Mouse (Mus musculus) forebrain, embryonic 13.5 days (tissue): ENCODE data around the gene Terb1. TPM values are rescaled to one million over a fixed set of nuclear protein-coding genes. Genes with fewer than 3 reads are reported as not detected.

ENCODE experiments used
- ATAC-seq: fragments of 200-750 bp; cut with Nextera tagmentation; 2 replicates; pipeline ENCODE4 v1.8.0; 2017
- H3K27ac ChIP-seq: fragments of 300-500 bp; sonication (generic); 2 replicates; pipeline ENCODE4 v1.5.1; 2015; ENCODE audit warnings: inconsistent platforms, mild to moderate bottlenecking, moderate library complexity
- H3K27me3 ChIP-seq: fragments of 300-500 bp; sonication (generic); 2 replicates; pipeline ENCODE4 v1.6.1; 2015; ENCODE audit warnings: mild to moderate bottlenecking, inconsistent platforms
- H3K36me3 ChIP-seq: fragments of 300-500 bp; sonication (generic); 2 replicates; pipeline ENCODE4 v1.6.1; 2015; ENCODE audit warnings: mild to moderate bottlenecking, inconsistent platforms; ENCODE audit not compliant: poor library complexity, severe bottlenecking
- H3K4me1 ChIP-seq: fragments of 300-500 bp; sonication (generic); 2 replicates; pipeline ENCODE4 v1.6.1; 2015; ENCODE audit warnings: inconsistent platforms
- H3K4me2 ChIP-seq: fragments of 300-500 bp; sonication (generic); 2 replicates; pipeline ENCODE4 v1.6.1; 2015; ENCODE audit warnings: inconsistent platforms, mild to moderate bottlenecking, moderate library complexity
- H3K4me3 ChIP-seq: fragments of 300-500 bp; sonication (generic); 2 replicates; pipeline ENCODE4 v1.5.1; 2015; ENCODE audit warnings: mild to moderate bottlenecking, inconsistent platforms
- H3K9ac ChIP-seq: fragments of 300-500 bp; sonication (generic); 2 replicates; pipeline ENCODE4 v1.6.1; 2015; ENCODE audit warnings: mild to moderate bottlenecking, inconsistent platforms
- H3K9me3 ChIP-seq: fragments of 300-500 bp; sonication (generic); replicated peaks from 2 replicates; pipeline ENCODE4 v1.6.1; 2016; ENCODE audit warnings: inconsistent platforms
- WGBS: fragments of 180-500 bp; shearing (Covaris S2); methylation state at CpG from one replicate; pipeline ENCODE4 v1.1.7; 2015; 5-methylcytosine and 5-hydroxymethylcytosine counted together
- polyA plus RNA-seq: library from polyadenylated mRNA; unstranded; fragments of >200 nt; fragmentation: Nextera tagmentation; extraction: Ambion mirVana; gene quantifications from 2 replicates; pipeline ENCODE4 v1.2.1, GENCODE M21; 2015

The Terb1 gene
- polyA plus RNA-seq, 1 experiment from 2014 or later, result 0.08 TPM

DNA sequence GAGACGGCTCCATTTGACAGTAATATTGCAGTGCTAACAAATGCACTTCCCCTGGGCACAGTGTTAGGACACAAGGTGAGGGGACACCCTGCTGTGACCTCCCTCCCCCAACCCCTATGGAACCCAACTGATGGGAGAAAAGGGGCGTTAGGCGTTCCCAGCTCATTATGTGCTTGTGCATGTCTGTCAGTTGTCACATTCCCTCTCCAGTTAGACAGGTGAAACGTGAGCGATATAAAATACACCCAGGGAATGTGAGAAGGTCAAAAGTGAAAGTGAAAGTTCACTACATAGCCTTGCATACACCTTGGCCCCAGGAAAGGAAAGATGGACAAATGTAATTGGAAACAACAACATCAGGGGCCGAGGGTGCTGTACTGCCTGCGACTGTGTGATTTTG, 25.7 kb upstream of the Terb1 start:
- Histone ChIP-seq H3K36me3 (no peaks in the 10 kb centered on the region), H3K9me3 (no peaks in the 10 kb centered on the region), H3K27me3 (peaks cover 22% of the 10 kb centered on the region), H3K4me2 (peak overlapping the region; percentile 74), H3K9ac (no peak overlapping the region), H3K27ac (no peak overlapping the region), H3K4me1 (peaks cover 28% of the 10 kb centered on the region), H3K4me3 (no peak overlapping the region)
- WGBS, result 46% methylated on average over 7 of the region's 7 CpGs
- no peak for ATAC-seq

DNA sequence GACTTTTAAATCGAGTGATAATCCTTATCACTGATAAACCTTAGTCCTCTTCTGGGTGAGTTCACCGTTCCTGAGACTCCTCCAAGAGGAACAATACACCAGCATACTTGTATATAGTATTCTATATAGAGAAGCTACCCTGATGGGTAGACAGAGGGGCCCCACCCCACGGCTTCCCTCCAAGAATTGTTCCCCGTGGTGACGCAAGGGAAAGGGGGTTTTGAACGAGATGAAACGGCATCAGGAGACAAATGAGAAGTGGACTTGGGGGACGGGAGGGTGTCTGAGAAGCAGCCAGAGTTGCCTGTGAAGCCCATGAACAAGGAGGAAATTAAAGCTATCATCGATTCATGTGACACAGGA, 25.1 kb upstream of the Terb1 start:
- Histone ChIP-seq H3K4me3 (peak overlapping the region; percentile 89), H3K9ac (peak overlapping the region; percentile 52), H3K27ac (no peak overlapping the region), H3K4me2 (peak overlapping the region; percentile 74), H3K36me3 (peaks cover 5% of the 10 kb centered on the region), H3K4me1 (peaks cover 27% of the 10 kb centered on the region), H3K9me3 (no peaks in the 10 kb centered on the region), H3K27me3 (peaks cover 16% of the 10 kb centered on the region)
- ATAC-seq, result peak; percentile 66
- 10% methylated on average over 9 of the region's 9 CpGs for WGBS

DNA sequence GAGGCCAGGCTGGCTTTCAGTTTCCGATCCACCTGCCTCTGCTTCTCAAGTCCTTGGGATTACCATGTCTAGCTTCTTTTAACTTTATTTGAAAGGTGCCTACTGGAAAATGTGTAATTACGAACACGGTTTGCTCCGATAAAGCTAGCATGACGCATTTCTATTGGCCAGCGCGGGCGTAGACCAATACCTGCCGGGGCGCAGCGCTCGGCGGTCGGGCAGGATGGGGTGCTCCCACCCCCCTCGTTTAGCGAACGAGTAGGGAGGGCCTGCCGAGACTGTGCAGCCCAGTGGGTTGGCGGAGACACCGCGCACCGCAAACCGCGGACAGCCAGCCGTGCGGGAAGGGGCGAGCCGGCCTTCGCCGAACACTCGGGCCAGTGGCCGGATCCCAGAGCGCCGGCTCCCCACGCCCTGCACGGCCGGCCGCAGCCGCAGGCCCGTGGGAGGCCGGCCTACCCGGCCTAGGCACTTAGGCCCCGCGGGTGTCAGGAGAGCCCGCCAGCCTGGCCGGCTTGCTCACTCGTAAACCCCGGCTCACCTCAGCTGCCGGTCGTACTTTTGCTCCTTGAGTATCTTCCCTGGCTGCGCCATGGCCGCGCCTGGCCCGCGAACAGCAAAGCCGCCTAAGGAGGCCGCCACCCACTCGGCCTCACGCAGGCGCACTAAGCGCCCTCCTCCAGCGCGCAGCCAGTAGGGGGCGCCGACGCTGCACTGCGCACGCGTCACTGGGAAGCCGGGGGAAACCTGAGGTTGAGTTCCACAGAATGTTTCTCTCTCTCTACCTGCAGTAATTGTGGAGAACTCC, 24.5 kb upstream of the Terb1 start, which contains the start of the genes Nae1 and Car7:
Nae1 (minus strand) TSS at position 667 of the 808 bp plus-strand sequence.
Car7 (plus strand) TSS at position 719 of the 808 bp plus-strand sequence.
- under 1% methylated on average over 66 of the region's 70 CpGs for WGBS
- Histone ChIP-seq H3K4me1 (peaks cover 27% of the 10 kb centered on the region), H3K27me3 (peaks cover 10% of the 10 kb centered on the region), H3K4me3 (peak within 1 kb of the TSS; percentile 89), H3K9ac (peak within 1 kb of the TSS; percentile 98), H3K4me2 (peak within 1 kb of the TSS; percentile 74), H3K36me3 (peaks cover 11% of the 10 kb centered on the region), H3K9me3 (no peaks in the 10 kb centered on the region), H3K27ac (peak within 1 kb of the TSS; percentile 75)
- ATAC-seq, result peak; percentile 97

DNA sequence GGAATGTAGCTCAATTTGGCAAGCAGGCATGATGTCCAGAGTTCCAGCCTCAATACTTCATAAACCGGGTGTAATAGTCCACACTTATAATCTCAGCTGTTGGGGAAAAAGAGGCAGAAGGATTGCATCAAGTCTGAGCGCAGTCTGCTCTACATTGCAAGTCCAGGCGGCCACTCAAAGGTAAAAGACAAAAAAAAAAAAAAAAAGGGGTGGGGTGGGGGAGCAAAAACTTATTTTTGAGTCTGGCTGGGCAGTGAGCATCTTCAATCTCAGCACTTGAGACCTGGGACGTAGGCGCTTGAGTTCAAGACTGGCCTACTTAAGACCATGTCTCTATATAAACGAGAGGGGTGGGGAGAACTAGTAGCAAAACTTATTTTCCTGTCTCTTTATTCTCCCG, 23.8 kb upstream of the Terb1 start:
- Histone ChIP-seq H3K4me3 (peak overlapping the region; percentile 89), H3K4me2 (peak overlapping the region; percentile 74), H3K9me3 (no peaks in the 10 kb centered on the region), H3K9ac (peak overlapping the region; percentile 98), H3K36me3 (peaks cover 11% of the 10 kb centered on the region), H3K27me3 (peaks cover 4% of the 10 kb centered on the region), H3K4me1 (peaks cover 27% of the 10 kb centered on the region), H3K27ac (no peak overlapping the region)
- ATAC-seq, result 0 out of 2 replicates have a peak, but pooled peaks have one; percentile 28
- 19% methylated on average over 7 of the region's 7 CpGs for WGBS

DNA sequence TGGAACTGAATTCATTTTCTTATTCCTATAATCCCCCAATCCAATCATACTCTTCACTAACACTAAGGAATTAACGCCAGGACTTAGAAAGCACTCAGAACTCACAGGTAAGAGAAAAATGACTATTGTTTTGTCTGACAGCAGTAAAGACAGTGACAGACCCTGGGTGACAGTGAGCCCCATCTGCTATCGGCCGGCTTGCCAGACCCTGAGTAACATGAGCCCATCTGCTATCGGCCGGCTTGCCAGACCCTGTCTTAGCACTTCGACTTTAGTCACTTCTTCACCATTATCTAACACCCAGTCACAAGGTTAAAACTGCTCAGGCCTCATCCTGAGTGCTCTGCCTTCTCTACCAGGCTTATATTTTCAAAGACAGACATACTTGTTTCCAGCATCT, 20.0 kb upstream of the Terb1 start:
- Histone ChIP-seq H3K9ac (no peak overlapping the region), H3K9me3 (no peaks in the 10 kb centered on the region), H3K27ac (no peak overlapping the region; the same call in 1 of the 2 replicates), H3K4me1 (peaks cover 18% of the 10 kb centered on the region), H3K4me2 (no peak overlapping the region), H3K27me3 (no peaks in the 10 kb centered on the region), H3K4me3 (no peak overlapping the region), H3K36me3 (peaks cover 36% of the 10 kb centered on the region)
- no peak for ATAC-seq
- 86% methylated on average over 6 of the region's 6 CpGs for WGBS

DNA sequence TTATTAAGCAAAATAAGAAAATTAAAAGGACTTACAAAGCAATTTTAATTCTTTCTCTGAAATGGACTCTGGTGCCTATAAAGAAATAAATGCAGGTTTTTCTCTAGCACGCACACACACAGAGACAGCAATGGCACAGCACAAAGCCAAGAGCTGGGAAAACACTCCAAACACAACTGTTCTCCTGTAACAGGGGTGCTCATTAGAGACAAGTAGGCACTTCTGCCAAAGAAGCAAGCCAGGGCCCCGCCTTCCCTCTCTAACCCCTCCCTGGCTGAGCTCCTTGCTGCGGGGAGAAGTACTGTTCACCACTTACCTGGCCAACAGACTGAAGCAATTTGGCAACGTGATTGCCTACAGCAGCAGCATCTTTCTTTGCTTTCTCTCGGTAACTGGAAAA, 8.2 kb upstream of the Terb1 start:
- Histone ChIP-seq H3K27ac (no peak overlapping the region), H3K9ac (no peak overlapping the region), H3K27me3 (no peaks in the 10 kb centered on the region), H3K9me3 (no peaks in the 10 kb centered on the region), H3K4me3 (no peak overlapping the region), H3K4me1 (no peaks in the 10 kb centered on the region), H3K4me2 (no peak overlapping the region), H3K36me3 (peaks cover 74% of the 10 kb centered on the region)
- no peak; the same call in 1 of the 2 replicates for ATAC-seq
- WGBS, result 78% methylated on average over 5 of the region's 5 CpGs

DNA sequence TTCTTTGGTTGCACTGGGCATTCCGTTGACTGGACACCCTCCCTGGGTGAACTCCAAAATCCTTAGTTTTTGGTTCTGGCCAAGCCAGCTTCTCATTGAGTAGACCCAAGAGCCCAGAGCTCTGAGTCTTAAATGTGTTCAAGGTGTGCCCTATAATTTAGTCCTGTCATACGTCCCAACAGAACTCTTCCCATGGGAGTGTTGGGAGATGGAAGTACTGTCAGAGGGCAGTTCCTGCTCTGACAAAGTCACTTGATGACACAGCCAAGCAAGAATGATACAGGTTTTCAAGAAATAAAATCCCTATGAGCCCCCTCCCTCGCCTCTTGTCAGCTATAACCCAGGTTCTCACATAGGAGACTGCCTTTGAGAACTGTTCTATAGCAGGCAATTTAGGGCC, 424 bp upstream of the Terb1 start:
- no peak overlapping the region for H3K27ac ChIP-seq
- WGBS, result 83% methylated on average over 3 of the region's 3 CpGs
- peak overlapping the region; percentile 96 for H3K4me2 ChIP-seq
- H3K9ac ChIP-seq, result no peak overlapping the region
- H3K9me3 ChIP-seq, result no peaks in the 10 kb centered on the region
- peaks cover 20% of the 10 kb centered on the region for H3K36me3 ChIP-seq
- peak; percentile 34; the same call in 1 of the 2 replicates for ATAC-seq
- H3K27me3 ChIP-seq, result no peaks in the 10 kb centered on the region
- H3K4me1 ChIP-seq, result peaks cover 12% of the 10 kb centered on the region
- H3K4me3 ChIP-seq, result no peak overlapping the region

DNA sequence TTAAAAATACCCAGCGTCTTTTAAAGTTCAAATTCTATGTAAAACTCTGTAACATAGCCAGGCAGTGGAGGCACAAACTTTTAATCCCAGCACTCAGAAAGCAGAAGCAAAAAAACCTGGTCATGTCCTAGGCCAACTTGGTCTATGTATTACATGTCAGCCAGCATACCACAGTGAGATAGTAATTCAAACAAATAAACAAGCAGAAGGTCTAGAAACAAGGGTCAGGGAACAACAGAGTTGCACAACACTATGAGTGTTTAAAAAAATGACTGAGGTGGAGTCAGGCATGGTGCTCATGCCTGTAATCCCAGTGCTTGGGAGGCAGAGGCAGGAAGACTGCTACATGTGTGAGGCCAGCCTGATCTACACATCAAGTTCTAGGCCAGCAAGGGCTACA, 30.6 kb downstream of the Terb1 start:
- Histone ChIP-seq H3K4me3 (no peak overlapping the region), H3K9ac (no peak overlapping the region), H3K4me2 (no peak overlapping the region), H3K27ac (no peak overlapping the region), H3K36me3 (no peaks in the 10 kb centered on the region), H3K9me3 (no peaks in the 10 kb centered on the region), H3K27me3 (no peaks in the 10 kb centered on the region), H3K4me1 (no peaks in the 10 kb centered on the region)
- no peak for ATAC-seq
- 62% methylated on average over 1 of the region's 1 CpGs for WGBS

DNA sequence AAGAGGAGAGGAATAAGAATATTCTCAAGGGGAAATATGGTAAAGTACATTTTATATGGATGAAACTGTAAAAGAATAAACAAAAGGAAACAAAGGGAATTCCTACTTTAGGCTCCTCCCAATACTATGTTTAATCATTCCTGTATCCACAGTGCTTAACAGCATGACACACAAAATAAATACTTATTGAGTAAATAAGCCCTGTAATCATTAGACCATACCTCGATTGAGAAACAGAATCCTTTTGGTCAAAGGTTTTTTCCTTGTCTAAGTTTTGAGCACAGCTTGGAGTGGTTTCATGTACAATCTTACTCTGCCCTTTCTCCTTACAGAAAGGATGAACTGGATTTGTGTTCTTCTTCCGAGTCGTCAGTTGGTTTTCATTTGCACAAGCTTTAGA, 37.2 kb downstream of the Terb1 start:
- Histone ChIP-seq H3K36me3 (no peaks in the 10 kb centered on the region), H3K4me2 (no peak overlapping the region), H3K9me3 (no peaks in the 10 kb centered on the region), H3K4me1 (no peaks in the 10 kb centered on the region), H3K4me3 (no peak overlapping the region), H3K27ac (no peak overlapping the region), H3K27me3 (no peaks in the 10 kb centered on the region), H3K9ac (no peak overlapping the region)
- no peak for ATAC-seq
- WGBS, result 83% methylated on average over 3 of the region's 3 CpGs

DNA sequence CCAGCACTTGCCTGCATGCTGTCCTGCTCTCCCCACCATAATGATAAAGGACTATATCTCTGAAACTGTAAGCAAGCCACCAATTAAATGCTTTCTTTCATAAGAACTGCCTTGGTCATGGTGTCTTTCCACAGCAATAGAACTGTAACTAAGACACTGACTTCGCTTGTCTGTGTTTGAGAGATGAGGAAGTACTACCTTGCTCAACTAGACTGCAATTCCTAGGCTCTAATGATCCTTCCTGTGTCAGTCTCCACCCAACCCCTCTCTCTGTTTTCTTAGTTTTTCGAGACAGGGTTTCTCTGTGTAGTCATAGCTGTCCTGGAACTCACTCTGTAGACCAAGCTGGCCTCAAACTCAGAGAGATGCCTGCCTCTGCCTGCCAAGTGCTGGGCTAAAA, 42.2 kb downstream of the Terb1 start:
- Histone ChIP-seq H3K4me2 (no peak overlapping the region), H3K36me3 (no peaks in the 10 kb centered on the region), H3K9ac (no peak overlapping the region), H3K4me3 (no peak overlapping the region), H3K27ac (no peak overlapping the region), H3K4me1 (no peaks in the 10 kb centered on the region), H3K27me3 (no peaks in the 10 kb centered on the region), H3K9me3 (no peaks in the 10 kb centered on the region)
- 75% methylated on average over 2 of the region's 2 CpGs for WGBS
- ATAC-seq, result no peak

DNA sequence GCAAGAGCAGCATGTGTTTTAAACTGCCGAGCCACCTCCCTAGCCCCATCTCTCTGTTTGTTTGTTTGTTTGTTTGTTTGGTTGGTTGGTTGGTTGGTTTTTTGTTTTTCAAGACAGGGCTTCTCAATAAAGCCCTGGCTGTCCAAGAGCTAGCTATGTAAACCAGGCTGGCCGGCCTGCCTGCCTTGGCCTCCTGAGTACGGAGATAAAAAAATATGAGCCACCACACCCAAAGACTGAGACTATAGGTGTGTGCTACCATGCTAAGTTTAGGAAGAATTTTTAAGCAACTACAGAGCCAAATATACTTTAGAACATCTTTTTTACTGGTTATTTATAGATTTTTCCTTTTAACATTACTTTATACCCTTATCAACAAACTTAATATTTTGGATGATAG, 57.5 kb downstream of the Terb1 start:
- Histone ChIP-seq H3K27ac (no peak overlapping the region), H3K4me3 (no peak overlapping the region), H3K4me2 (no peak overlapping the region), H3K27me3 (no peaks in the 10 kb centered on the region), H3K4me1 (no peaks in the 10 kb centered on the region), H3K9ac (no peak overlapping the region), H3K36me3 (no peaks in the 10 kb centered on the region), H3K9me3 (no peaks in the 10 kb centered on the region)
- WGBS, result 90% methylated on average over 3 of the region's 3 CpGs
- no peak for ATAC-seq

DNA sequence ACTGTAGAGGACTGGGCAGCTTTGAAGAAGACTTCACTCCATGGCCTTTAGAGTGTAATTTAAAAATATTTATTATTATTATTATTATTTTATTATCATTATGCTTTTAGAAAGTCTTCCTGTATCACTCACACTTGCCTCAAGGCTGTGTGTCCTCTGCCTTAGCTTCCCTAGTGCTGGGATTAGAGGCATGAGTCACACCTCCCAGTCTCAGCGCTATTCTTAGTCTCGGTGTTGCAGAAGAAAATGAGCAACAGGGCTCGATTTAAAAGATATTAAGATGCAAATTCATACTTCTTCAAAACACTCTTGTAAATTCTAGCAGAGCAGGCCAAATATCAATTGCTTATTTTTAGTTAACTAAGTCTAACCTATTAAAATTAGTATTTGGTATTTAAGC, 60.9 kb downstream of the Terb1 start:
- no peaks in the 10 kb centered on the region for H3K27me3 ChIP-seq
- H3K4me3 ChIP-seq, result no peak overlapping the region
- no peak overlapping the region for H3K9ac ChIP-seq
- no peaks in the 10 kb centered on the region for H3K4me1 ChIP-seq
- no peak overlapping the region for H3K4me2 ChIP-seq
- H3K9me3 ChIP-seq, result no peaks in the 10 kb centered on the region
- ATAC-seq, result no peak
- H3K36me3 ChIP-seq, result no peaks in the 10 kb centered on the region
- 70% methylated on average over 3 of the region's 3 CpGs for WGBS
- H3K27ac ChIP-seq, result no peak overlapping the region

DNA sequence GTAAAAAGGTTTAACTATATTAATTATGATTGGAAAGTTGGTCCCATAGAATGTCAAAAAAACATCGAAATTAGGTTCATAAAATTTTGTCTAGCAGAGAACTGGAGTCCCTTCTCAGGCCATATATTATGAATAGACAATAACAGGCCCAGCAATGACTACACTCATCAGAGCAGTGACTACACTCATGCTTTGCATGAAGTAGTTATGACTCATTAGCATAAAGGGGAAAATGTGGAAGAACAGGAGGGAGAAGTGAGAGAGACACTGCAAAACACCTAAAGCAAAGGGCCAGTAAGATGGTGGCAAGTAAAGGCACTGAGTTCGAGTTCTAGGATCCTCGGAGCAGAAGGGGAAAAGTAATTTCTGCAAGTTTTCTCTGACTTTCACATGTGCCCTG, 63.7 kb downstream of the Terb1 start:
- no peaks in the 10 kb centered on the region for H3K9me3 ChIP-seq
- H3K4me1 ChIP-seq, result peaks cover 9% of the 10 kb centered on the region
- no peak overlapping the region for H3K4me2 ChIP-seq
- ATAC-seq, result no peak
- no peak overlapping the region for H3K27ac ChIP-seq
- peaks cover 2% of the 10 kb centered on the region; the same call in 1 of the 2 replicates for H3K36me3 ChIP-seq
- no peak overlapping the region for H3K9ac ChIP-seq
- no peaks in the 10 kb centered on the region for H3K27me3 ChIP-seq
- no peak overlapping the region for H3K4me3 ChIP-seq
- 87% methylated on average over 3 of the region's 3 CpGs for WGBS
